Mouse (Mus musculus) kidney, postnatal 36 days (tissue): ENCODE results near the gene Ccdc142.

Experiments used
- DNase-seq, 2 experiments: peaks; one replicate each; pipeline ENCODE4 v3.0.0; 2021 to 2022; ENCODE audit warnings: mixed read lengths in 2 of 2

The Ccdc142 gene

DNA sequence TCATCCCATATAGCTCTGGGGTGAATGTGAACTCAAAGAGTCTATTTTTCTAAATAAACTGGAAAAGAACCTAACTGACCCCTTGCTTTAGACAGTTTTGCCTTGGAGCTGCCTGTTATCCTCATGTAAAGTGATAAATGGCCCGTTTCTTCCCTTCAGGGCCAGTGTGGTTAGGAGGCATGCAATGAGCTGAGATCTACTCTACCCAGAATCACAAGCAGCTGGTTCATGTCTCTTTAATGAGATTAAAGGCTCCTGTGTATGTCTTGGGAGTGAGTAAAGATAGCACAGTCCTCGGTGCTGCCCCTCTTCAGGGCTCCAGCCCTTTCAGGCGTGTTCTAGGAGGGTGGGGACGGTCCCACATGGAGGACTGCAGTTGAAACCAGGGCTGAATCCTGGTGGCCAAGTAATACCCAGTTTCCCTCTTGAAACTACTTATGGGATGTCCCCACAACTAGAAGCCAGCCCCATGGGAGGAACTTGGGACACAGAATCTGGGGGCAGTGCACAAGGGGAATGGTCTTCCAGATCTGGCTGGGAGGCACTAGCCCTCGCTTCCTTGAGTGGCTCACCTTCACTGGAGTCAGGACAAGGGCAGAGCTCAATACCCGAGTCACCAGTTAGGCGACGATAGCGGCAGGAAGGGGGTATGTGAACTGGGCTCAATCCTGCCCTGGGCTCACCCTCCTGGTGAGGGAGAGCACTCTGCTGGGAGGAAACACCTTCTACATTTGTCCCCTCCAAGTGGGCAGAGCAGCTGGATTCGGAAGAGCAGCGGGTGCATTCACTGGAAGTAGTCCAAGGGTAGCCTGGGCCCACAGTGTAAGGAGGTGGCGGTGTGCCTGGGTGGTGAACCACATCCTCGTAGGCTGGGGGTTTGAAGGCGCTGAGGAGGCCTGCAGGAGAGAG lies 17.7 kb downstream of the Ccdc142 start:
- no peak for DNase-seq

DNA sequence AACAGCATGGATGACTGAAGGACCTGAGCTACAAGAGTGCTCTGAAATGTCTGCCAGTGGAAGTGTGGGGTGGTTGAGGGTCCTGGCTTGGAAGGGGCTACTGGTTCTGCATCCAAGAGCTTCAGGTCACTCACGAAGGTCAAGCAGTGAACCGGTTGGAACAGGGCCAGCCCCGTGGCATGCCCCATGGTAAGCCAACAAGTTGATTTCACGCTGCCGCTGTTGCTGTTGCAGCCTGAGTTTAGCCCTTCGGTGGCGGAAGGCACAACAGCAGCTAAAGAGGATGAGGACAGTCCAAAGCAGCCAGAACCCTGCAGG lies 18.3 kb downstream of the Ccdc142 start:
- DNase-seq, result peak; percentile 31 to 65

DNA sequence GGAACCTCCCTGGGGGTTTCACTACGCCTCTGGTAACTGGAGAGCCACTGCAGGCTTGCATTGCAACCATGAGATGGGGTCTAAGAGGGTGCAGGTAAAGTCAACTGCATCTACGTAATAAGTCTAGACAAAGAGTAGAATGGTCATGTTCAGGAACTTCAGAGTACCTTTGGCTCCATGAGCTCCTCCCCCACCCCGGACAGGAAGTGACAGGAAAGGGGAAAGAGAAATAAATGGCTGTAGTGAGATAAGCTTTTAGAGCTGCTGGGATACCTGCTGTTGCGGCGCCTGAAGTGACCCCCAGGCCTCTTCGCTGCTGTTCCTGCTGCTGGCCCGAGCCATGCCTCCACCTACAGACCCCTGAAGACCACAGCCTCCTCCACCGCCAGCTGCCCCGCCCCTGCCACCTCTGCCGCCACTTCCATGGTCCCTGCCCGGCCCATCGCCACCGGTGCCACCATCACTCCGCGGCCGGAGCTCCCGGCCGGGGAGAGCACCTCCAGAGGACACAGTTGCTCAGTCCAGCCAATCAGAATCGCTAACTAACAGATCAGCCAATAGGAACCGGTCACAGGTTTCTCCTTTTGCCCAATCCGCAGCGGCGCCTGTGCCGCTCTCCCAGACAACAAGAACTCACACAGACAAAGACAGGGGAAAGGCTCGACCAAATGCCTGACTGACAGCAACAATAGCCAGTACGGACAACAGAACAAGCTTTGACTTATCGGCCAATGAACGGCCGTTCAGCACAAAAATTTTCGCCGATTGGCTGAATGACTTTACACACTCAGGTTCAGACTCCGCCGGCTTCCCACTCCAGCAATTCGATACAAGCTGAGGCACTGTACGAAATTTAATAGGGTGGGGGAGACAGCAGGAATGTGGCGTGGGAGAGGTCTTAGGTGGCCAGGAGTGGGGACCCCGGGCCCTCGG lies 19.8 kb downstream of the Ccdc142 start, which contains the start of gene Wbp1:
Gene Wbp1, minus strand, starts transcription at position 630 of the 933 bp plus-strand sequence.
- DNase-seq, result peak; percentile 93 to 99

DNA sequence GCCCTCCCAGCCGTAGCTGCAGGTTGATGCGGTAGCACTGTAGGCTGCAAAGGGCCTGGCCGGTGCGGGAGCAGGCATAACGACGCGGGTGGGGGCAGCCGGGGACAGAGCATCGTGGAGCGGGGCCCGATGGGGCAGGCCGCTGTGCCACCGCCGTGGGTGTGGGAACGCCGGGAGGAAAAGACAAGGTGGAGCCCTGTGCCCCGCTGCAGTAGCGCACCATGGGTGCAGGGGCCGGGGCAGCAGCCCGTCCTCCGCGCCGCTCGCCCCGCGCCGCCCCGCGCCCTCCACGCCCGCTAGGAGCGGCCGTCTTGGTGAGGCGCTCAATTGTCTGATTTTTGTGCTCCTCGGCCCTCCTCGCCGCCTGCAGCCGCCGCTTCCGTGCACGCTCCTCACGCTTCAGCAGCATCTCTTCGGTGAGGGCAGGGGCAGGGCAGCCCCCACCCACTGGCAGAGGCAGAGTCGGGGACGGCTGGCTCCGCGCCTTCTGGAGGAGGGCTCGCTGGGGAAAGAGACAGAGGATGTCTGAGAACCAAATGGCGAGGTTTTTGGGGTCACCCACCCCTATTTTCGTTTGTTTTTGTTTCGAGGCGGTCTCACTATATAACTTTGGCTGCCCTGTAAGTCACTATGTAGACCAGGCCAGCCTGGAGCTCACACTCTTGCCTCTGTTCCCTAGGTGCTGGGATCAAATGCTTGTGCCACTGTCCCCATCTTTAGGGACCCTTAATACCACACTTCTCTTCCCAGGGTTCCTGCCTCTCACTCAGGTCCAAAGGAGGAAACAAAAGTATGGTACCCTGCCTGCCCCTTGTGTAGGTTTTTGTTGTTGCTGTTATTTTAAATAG lies 20.7 kb downstream of the Ccdc142 start:
- no peak for DNase-seq

DNA sequence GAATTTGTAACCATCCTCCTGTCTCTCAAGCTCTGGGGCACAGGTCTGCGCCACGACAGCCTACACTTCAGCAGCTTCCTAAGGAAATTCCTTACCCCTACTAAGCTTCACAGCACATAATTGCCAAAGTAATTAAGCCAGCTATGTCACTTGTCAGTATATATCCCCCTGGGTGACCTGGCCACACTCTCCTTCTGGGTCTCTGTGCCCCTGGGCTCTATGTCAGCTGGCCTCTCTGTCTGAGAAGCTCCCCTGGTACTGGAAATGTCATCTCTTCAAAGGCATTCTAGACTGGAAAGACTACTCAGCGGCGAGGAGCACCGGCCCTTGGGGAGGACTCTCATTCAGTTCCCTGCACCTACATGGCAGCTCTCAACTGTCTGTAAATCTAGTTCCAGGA lies 21.6 kb downstream of the Ccdc142 start:
- no peak for DNase-seq

DNA sequence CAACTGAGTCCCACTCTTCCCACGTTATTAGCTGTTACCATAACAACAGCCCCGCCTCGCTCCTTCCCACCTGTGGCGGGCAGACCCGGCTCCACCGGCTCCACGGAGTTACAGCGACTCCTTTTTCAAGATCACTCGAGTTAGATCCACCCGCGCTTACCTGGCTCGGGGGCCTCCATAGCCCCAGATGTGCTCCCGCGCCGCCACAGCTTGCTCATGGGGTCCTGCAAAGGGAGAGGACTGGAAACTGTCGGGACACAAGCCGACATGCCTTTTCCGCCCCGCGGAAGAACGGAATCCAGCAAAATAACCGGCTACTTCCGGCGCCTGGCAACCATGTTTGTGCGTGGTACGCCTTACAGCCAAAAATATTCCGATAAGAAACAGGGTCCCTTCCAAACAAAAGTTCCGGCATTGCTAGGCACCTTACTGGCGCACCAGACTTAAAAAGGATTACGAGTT lies 23.5 kb downstream of the Ccdc142 start:
- peak; percentile 94 to 95 for DNase-seq

DNA sequence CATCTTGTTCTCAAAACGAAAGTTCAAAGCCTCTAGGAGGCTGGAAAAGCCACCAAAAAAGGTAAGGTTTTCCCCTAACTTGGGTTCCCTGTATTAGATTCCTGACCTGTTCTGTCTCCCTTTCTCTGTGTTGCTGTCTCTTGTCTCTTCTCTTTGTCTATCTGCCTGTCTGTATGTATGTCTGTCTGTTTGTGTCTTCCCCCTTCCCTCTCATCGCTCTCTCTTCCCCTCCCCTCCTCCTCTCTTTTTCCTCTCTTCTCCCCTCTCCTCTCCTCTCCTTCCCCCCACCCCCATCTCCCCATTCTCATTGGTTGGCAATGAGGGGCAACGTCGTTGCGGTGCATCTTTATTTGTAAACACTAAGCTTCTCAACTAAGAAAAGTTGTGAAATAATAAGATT lies 23.9 kb downstream of the Ccdc142 start, which contains the start of gene Ino80b:
Gene Ino80b, minus strand, starts transcription at position 101 of the 400 bp plus-strand sequence.
- no peak for DNase-seq

DNA sequence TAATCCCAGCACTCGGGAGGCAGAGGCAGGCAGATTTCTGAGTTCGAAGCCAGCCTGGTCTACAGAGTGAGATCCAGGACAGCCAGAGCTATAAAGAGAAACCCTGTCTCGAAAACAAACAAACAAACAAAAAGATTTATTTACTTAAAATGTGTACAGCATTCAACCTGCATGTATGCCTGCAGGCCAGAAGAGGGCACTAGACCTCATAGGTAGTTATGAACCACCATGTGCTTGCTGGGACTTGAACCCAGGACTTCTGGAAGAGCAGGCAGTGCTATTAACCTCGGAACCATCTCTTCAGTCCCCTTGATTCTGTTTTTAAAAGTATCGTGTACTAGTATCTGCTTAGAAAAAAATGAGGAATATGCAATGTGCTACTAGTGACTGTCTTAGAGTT lies 26.0 kb downstream of the Ccdc142 start:
- DNase-seq, result no peak

DNA sequence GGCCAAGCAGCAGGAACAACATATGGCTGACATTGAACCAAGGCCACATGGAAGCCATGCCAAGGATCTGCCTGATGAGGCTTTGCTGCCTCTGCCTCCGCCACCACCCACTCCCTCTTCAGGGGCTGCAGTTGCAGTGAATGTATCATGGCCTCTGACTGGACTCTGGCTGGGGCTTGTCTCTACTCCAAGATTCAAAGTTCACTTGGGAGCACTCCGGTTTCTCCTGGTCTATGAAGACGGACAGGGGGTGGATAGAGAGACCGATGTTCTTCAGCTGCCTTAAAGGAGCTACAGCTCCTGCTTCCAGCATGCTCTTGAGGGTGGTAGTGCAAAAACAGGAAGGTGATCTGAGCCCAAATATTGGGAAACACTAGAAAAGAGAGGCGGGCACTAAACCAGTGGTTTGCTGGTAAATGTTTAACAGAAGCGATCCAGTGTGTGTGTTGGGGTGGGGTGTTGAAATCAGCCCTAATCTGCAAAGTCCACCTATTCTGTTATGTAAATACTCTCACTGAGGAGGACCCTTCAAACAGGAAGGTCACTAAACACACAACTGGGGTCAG lies 30.2 kb downstream of the Ccdc142 start:
- DNase-seq, result peak; percentile 73 to 88

DNA sequence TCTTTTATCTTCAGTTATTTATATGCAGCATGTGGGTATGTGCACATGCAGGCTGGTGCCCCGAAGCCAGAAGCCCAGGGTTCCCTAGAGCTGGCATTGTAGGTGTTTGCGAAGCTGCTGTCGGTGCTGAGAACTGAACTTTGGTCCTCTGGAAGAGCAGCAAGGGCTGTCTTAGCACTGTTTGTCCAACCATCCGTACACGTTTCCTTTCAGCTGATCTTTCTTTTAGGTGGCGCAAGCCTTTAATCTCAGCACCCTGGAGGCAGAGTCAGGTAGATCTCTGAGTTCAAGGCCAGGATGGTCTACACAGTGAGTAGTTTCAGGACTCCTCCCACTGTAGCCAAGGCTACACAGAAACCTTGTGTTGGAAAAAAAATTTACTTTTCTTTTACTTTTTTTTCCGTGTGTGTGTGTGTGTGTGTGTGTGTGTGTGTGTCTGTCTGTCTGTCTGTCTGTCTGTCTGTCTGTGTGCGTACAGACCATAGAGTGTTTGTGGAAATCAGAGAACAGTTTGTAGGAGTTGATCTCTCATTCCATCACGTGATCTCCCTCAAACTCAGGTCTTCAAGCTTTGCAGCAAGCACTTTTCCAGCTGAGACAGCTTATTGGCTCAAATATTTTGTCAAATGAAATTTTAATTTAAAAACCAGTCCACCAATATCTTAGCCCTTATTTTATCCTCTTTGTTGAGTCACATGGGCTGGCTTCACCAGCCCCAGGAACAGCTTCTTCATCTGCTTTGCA lies 30.9 kb downstream of the Ccdc142 start:
- DNase-seq, result peak; percentile 33 to 46

DNA sequence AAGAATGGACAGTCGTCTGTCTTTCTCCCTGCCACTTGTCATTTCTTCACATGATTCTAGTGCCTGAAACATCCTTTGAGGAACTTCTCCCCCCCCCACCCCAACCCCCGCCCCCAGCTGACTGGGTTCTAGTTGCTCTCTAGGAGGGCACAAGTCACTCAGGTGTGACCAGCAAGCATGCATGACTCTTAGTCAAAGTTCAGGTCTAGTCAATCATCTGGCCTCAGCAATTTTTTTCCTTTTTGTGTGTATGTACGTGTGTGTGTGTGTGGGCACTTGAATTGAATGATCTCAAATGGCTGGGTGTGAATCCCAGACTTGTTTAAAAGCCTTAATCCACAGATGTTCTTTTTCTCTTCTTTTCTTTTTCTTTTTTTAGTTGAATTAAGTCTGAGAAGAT lies 32.8 kb downstream of the Ccdc142 start:
- peak; percentile 60 to 71 for DNase-seq

DNA sequence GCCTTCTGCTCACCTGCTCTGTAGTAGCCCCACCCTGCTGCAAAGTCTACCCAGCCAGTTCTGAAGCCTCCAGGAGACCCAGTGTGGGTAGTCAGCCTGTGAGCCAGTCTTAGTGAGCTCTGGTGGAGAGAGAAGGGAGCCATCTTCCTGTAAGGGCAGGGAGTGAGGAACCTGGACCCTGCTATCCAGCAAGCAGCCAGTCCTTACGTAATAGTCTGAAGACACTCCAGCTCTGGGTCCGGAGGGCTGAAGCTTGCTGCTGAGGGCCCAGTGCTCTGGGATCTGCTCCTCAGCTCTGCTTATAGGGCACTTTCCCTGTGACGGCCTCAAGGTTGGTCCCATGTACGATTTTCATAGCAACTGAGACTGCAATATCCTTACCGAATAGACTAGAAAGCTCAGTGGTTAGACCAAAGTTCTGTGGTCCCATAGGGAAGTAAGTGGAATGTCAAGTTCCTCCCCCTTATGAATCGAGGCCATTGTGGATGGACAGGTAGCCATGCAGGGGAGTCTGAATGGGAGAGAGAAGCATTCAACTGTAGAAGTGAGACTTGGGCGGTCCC lies 33.6 kb downstream of the Ccdc142 start, which contains the start of gene Rtkn:
Gene Rtkn, plus strand, starts transcription at position 513 of the 563 bp plus-strand sequence.
- DNase-seq, result peak; percentile 63 to 76

DNA sequence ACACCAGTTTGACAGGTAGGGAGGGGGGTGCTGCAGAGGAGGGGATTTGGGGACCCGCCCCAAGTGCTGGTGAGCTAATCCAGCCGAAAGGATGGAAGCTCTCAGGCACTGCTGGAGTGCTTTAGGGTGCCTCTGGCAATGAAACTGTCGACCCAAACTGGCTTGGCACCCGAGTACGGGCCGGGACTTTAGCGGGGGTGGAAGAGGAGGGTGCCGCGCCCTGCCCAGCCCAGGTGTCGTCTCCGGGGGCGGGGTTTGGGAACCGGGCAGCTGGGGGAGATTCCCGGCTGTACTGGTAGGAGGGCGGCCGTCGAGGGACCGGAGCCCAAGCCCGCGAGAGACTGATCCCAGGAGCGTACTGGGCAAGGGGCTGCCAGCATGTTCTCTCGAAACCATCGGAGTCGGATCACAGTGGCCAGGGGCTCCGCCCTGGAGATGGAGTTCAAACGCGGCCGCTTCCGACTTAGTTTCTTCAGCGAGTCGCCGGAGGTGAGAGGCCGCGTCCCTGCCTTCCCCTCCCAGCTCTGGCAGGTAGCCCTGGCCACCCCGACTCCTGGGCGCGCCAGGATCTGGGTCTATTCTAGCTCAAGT lies 34.3 kb downstream of the Ccdc142 start:
- DNase-seq, result peak; percentile 77 to 87

DNA sequence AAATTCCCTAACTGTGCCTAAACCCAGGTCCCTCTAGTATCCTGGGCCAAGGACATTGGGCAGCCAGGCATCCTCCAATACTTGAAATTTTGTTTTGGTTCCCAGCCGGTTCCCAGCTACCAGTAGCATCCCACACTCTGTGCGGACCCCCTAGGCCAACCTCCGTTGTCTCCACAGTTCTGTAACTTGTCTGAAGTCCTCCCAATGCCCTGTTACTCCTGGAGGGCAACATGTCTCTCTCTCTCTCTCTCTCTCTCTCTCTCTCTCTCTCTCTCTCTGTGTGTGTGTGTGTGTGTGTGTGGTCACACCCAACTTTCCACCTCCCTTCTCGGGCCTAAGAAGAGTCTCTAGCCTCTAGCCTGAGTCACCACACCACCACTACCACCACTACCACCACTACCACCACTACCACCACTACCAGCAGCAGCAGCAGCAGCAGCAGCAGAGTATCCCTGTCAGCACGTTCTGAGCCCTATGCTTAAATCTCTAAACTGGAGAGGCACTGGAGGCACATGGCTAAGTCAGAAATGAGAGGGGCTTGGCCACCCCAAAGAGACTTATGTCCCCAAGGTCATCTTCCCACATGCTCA lies 35.0 kb downstream of the Ccdc142 start:
- peak in 1 of 2 experiments; percentile 33 for DNase-seq

DNA sequence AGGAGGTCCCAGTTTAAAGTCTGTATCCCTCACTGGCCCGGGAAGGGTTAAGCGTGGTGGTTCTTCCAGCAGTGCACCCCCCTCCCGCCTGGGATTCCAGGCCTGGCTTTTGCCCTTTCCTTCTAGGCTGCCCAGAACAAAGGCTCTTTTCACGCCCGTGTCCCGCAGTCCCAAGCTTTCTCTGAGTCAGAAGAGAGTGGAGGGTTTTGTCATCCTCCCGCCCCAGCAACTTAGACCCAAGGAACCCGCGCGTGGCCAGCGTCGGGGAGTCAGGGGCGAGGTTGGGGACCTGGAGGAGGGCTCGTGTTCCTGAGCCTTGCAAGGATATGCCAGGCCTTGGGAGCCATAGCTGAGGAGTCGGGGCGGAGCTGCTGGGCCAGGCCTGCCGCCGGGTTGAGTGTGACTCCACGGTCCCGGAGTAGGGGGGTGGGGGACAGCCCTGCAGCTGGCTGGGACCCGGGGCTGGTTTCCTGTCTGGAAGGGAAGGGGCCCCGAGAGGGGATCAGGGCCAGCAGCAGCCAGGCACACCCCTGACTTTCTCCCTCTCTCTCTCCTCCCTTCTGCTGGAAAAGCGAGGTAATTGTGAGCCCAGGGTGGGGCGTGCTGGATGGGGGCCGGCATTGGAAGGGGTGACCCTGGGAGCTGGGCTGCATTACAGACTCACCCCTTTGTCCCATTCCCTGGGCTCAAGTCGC lies 35.6 kb downstream of the Ccdc142 start:
- DNase-seq, result peak; percentile 69 to 80

DNA sequence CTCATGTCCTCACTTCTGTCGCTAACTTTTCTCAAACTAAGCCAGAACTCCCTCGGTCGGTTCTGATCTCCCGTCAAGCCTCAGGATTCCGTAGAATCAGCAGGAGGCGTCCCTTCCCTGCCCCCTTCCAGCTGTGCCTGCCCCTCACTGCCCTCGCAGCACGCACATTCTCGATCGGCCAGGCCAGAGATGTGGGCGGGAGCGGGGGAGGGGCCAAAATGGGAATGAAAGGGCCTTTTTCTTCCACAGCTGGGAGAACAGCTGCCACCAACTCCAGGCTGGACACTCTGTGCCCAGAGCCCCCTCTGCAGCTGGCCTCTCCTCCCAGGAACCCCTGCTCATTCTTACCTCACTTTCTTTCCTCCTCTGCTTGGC lies 36.2 kb downstream of the Ccdc142 start:
- peak; percentile 92 to 96 for DNase-seq

DNA sequence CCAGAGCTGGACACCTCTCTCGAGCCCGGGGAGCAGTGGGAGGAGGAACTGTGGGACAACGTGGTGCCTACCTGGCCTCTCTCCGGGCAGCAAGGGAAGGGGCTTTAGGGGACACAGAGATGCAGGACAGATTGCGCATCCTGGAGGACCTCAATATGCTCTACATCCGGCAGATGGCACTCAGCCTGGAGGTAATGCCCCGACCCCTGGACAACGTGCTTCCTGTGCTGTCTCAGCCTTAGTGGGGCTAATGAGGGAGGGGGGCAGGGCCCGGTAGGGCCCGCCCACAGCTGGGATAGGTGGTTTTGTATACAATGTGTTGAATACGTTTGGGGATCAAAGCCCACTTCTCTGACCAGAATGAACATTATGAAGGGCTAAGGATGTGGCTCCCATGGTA lies 36.7 kb downstream of the Ccdc142 start:
- DNase-seq, result peak in 1 of 2 experiments; percentile 36

DNA sequence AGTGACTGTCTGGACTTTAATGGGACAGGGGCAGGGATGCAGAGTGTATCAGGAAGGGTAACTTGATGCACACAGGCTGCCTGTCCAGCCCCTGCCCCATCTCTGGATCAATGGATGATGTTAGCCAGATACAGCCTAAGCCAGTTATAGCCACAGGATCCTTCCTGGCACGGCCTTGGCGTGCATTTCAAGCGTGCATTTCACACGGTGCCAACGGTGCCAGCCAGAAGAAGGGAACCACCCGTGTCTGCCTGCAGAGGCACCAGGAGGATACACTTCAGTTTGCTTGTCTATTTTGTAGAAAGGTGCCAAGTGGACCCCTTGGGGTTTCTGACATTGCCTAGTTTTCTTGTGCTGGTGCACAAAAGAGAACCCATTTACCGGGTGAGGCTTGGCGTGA lies 38.6 kb downstream of the Ccdc142 start:
- DNase-seq, result no peak

DNA sequence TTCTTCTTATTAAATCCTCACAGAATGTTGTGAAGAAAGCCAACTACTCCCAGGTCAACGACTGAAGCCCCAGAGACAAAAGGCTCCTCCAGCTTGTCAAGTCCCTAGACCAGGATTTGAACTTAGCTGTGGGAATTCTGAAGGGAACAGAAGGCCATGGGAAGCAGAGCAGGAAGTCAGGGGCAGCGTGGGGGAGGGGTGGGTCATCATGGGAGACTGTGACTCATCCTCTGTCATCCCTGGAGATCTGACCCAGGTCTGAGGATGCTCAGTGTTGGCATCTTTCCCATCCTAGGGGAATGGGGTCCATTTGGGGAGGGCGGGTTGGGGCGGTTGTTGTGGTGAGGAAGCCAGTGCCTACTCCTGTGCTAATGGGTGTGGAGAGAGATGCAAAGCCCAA lies 40.2 kb downstream of the Ccdc142 start:
- DNase-seq, result peak in 1 of 2 experiments; percentile 50
